Mouse (Mus musculus) midbrain, embryonic 10.5 days (tissue): ENCODE measurements around the gene Gpr68. TPM values are rescaled to one million over a fixed set of nuclear protein-coding genes. Genes with fewer than 3 reads are reported as not detected.

ENCODE experiments used
- DNase-seq: peaks from one replicate; pipeline ENCODE4 v3.0.0-alpha.2; 2017; ENCODE audit warnings: low spot score
- H3K27ac ChIP-seq: fragments of 300-500 bp; sonication (generic); replicated peaks from 2 replicates; pipeline ENCODE4 v1.5.1; 2016; ENCODE audit warnings: mild to moderate bottlenecking
- H3K27me3 ChIP-seq: fragments of 300-500 bp; sonication (generic); 2 replicates; pipeline ENCODE4 v1.6.1; 2016; ENCODE audit warnings: low read depth, mild to moderate bottlenecking; ENCODE audit not compliant: poor library complexity, severe bottlenecking
- H3K36me3 ChIP-seq: fragments of 300-500 bp; sonication (generic); 2 replicates; pipeline ENCODE4 v1.6.1; 2016; ENCODE audit warnings: mild to moderate bottlenecking, moderate library complexity
- H3K4me1 ChIP-seq: fragments of 300-500 bp; sonication (generic); 2 replicates; pipeline ENCODE4 v1.6.1; 2016
- H3K4me3 ChIP-seq: fragments of 300-500 bp; sonication (generic); 2 replicates; pipeline ENCODE4 v1.5.1; 2016; ENCODE audit warnings: mild to moderate bottlenecking, moderate library complexity
- H3K9me3 ChIP-seq: fragments of 300-500 bp; sonication (generic); replicated peaks from 2 replicates; pipeline ENCODE4 v1.6.1; 2016; ENCODE audit warnings: mild to moderate bottlenecking
- WGBS: fragments of 180-500 bp; shearing (Covaris S2); methylation state at CpG from one replicate; pipeline ENCODE4 v1.1.7; 2016; 5-methylcytosine and 5-hydroxymethylcytosine counted together
- polyA plus RNA-seq: library from polyadenylated mRNA; unstranded; fragments of >200 nt; fragmentation: Nextera tagmentation; extraction: Ambion mirVana; gene quantifications from 2 replicates; pipeline ENCODE4 v1.2.1, GENCODE M21; 2016

Gene Gpr68
- polyA plus RNA-seq, 1 experiment from 2014 or later, result 1.1 TPM

GRCm38 (mm10) chr12:100877936-100878335 is 30.1 kb downstream of the Gpr68 start:
- H3K36me3 ChIP-seq, result no peaks in the 10 kb centered on the region
- H3K27ac ChIP-seq, result no peak overlapping the region; the same call in 1 of the 2 replicates
- WGBS, result 77% methylated on average over 6 of the region's 6 CpGs
- H3K4me1 ChIP-seq, result no peaks in the 10 kb centered on the region
- H3K4me3 ChIP-seq, result no peak overlapping the region
- H3K9me3 ChIP-seq, result no peaks in the 10 kb centered on the region
- H3K27me3 ChIP-seq, result no peaks in the 10 kb centered on the region
- no peak for DNase-seq

GRCm38 (mm10) chr12:100875960-100876359 is 32.0 kb downstream of the Gpr68 start:
- DNase-seq, result no peak
- H3K9me3 ChIP-seq, result no peaks in the 10 kb centered on the region
- no peaks in the 10 kb centered on the region for H3K36me3 ChIP-seq
- no peaks in the 10 kb centered on the region for H3K4me1 ChIP-seq
- no peaks in the 10 kb centered on the region for H3K27me3 ChIP-seq
- no peak overlapping the region for H3K27ac ChIP-seq
- no peak overlapping the region for H3K4me3 ChIP-seq
- 74% methylated on average over 5 of the region's 6 CpGs for WGBS

- DNase-seq, result no peak
- H3K27ac ChIP-seq, result no peak overlapping the region
- WGBS, result 66% methylated on average over 3 of the region's 3 CpGs
- no peaks in the 10 kb centered on the region for H3K36me3 ChIP-seq
- H3K27me3 ChIP-seq, result no peaks in the 10 kb centered on the region
- H3K4me1 ChIP-seq, result no peaks in the 10 kb centered on the region
- H3K9me3 ChIP-seq, result no peaks in the 10 kb centered on the region
- no peak overlapping the region for H3K4me3 ChIP-seq
Measured at GRCm38 (mm10) chr12:100875553-100875952, 32.4 kb downstream of the Gpr68 start.

GRCm38 (mm10) chr12:100873612-100874011 is 34.4 kb downstream of the Gpr68 start:
- WGBS, result 82% methylated on average over 3 of the region's 3 CpGs
- no peak overlapping the region for H3K27ac ChIP-seq
- H3K27me3 ChIP-seq, result no peaks in the 10 kb centered on the region
- DNase-seq, result no peak
- H3K36me3 ChIP-seq, result no peaks in the 10 kb centered on the region
- peaks cover 3% of the 10 kb centered on the region; the same call in 1 of the 2 replicates for H3K4me1 ChIP-seq
- H3K4me3 ChIP-seq, result no peak overlapping the region
- H3K9me3 ChIP-seq, result 0 out of 2 replicates have a peak, but pooled peaks cover 7% of the 10 kb centered on the region

GRCm38 (mm10) chr12:100871841-100872240 is 36.2 kb downstream of the Gpr68 start:
- DNase-seq, result no peak
- H3K4me1 ChIP-seq, result peaks cover 3% of the 10 kb centered on the region; the same call in 1 of the 2 replicates
- 0 out of 2 replicates have a peak, but pooled peaks cover 7% of the 10 kb centered on the region for H3K9me3 ChIP-seq
- H3K36me3 ChIP-seq, result no peaks in the 10 kb centered on the region
- WGBS, result 80% methylated on average over 2 of the region's 2 CpGs
- H3K4me3 ChIP-seq, result no peak overlapping the region
- no peak overlapping the region for H3K27ac ChIP-seq
- H3K27me3 ChIP-seq, result no peaks in the 10 kb centered on the region

GRCm38 (mm10) chr12:100871234-100871633 is 36.8 kb downstream of the Gpr68 start:
- Histone ChIP-seq H3K4me3 (no peak overlapping the region), H3K27ac (no peak overlapping the region), H3K4me1 (peaks cover 3% of the 10 kb centered on the region; the same call in 1 of the 2 replicates), H3K27me3 (no peaks in the 10 kb centered on the region), H3K36me3 (no peaks in the 10 kb centered on the region), H3K9me3 (0 out of 2 replicates have a peak, but pooled peaks cover 7% of the 10 kb centered on the region)
- WGBS, result 93% methylated on average over 6 of the region's 6 CpGs
- no peak for DNase-seq

- no peak overlapping the region for H3K27ac ChIP-seq
- H3K27me3 ChIP-seq, result no peaks in the 10 kb centered on the region
- no peaks in the 10 kb centered on the region for H3K36me3 ChIP-seq
- H3K4me3 ChIP-seq, result no peak overlapping the region
- no peak for DNase-seq
- 0 out of 2 replicates have a peak, but pooled peaks cover 7% of the 10 kb centered on the region for H3K9me3 ChIP-seq
- peaks cover 3% of the 10 kb centered on the region; the same call in 1 of the 2 replicates for H3K4me1 ChIP-seq
- WGBS, result 78% methylated on average over 4 of the region's 4 CpGs
Measured at GRCm38 (mm10) chr12:100868049-100868622, 39.9 kb downstream of the Gpr68 start.

- no peak overlapping the region for H3K4me3 ChIP-seq
- no peaks in the 10 kb centered on the region for H3K27me3 ChIP-seq
- 0 out of 2 replicates have a peak, but pooled peaks cover 7% of the 10 kb centered on the region for H3K9me3 ChIP-seq
- H3K27ac ChIP-seq, result no peak overlapping the region
- peaks cover 3% of the 10 kb centered on the region; the same call in 1 of the 2 replicates for H3K4me1 ChIP-seq
- no peak for DNase-seq
- H3K36me3 ChIP-seq, result no peaks in the 10 kb centered on the region
- WGBS, result 91% methylated on average over 8 of the region's 8 CpGs
Measured at GRCm38 (mm10) chr12:100867097-100867496, 40.9 kb downstream of the Gpr68 start.

- no peak for DNase-seq
- Histone ChIP-seq H3K27ac (no peak overlapping the region), H3K36me3 (no peaks in the 10 kb centered on the region), H3K4me1 (peaks cover 3% of the 10 kb centered on the region; the same call in 1 of the 2 replicates), H3K9me3 (0 out of 2 replicates have a peak, but pooled peaks cover 7% of the 10 kb centered on the region), H3K4me3 (no peak overlapping the region), H3K27me3 (no peaks in the 10 kb centered on the region)
- 77% methylated on average over 11 of the region's 11 CpGs for WGBS
Measured at GRCm38 (mm10) chr12:100865509-100866078, 42.4 kb downstream of the Gpr68 start.

- no peaks in the 10 kb centered on the region for H3K36me3 ChIP-seq
- no peak for DNase-seq
- peaks cover 3% of the 10 kb centered on the region; the same call in 1 of the 2 replicates for H3K4me1 ChIP-seq
- H3K9me3 ChIP-seq, result 0 out of 2 replicates have a peak, but pooled peaks cover 5% of the 10 kb centered on the region
- H3K27me3 ChIP-seq, result no peaks in the 10 kb centered on the region
- H3K27ac ChIP-seq, result no peak overlapping the region
- H3K4me3 ChIP-seq, result no peak overlapping the region
Measured at GRCm38 (mm10) chr12:100865072-100865471, 42.9 kb downstream of the Gpr68 start.

GRCm38 (mm10) chr12:100862856-100863446 is 45.0 kb downstream of the Gpr68 start:
- 93% methylated on average over 3 of the region's 3 CpGs for WGBS
- Histone ChIP-seq H3K4me3 (no peak overlapping the region), H3K9me3 (no peaks in the 10 kb centered on the region), H3K27ac (no peak overlapping the region), H3K27me3 (no peaks in the 10 kb centered on the region), H3K4me1 (no peaks in the 10 kb centered on the region), H3K36me3 (no peaks in the 10 kb centered on the region)
- no peak for DNase-seq

GRCm38 (mm10) chr12:100862272-100862671 is 45.7 kb downstream of the Gpr68 start:
- Histone ChIP-seq H3K27me3 (no peaks in the 10 kb centered on the region), H3K4me1 (no peaks in the 10 kb centered on the region), H3K27ac (no peak overlapping the region), H3K9me3 (no peaks in the 10 kb centered on the region), H3K4me3 (no peak overlapping the region), H3K36me3 (no peaks in the 10 kb centered on the region)
- 87% methylated on average over 3 of the region's 3 CpGs for WGBS
- DNase-seq, result no peak

GRCm38 (mm10) chr12:100857791-100858190 is 50.2 kb downstream of the Gpr68 start:
- Histone ChIP-seq H3K4me1 (no peaks in the 10 kb centered on the region), H3K27ac (no peak overlapping the region), H3K36me3 (no peaks in the 10 kb centered on the region), H3K4me3 (no peak overlapping the region), H3K27me3 (no peaks in the 10 kb centered on the region), H3K9me3 (no peaks in the 10 kb centered on the region)
- WGBS, result 83% methylated on average over 7 of the region's 7 CpGs
- no peak for DNase-seq
